ENCODE assay signal across 8 mouse cellular contexts in the genomic region with DNA sequence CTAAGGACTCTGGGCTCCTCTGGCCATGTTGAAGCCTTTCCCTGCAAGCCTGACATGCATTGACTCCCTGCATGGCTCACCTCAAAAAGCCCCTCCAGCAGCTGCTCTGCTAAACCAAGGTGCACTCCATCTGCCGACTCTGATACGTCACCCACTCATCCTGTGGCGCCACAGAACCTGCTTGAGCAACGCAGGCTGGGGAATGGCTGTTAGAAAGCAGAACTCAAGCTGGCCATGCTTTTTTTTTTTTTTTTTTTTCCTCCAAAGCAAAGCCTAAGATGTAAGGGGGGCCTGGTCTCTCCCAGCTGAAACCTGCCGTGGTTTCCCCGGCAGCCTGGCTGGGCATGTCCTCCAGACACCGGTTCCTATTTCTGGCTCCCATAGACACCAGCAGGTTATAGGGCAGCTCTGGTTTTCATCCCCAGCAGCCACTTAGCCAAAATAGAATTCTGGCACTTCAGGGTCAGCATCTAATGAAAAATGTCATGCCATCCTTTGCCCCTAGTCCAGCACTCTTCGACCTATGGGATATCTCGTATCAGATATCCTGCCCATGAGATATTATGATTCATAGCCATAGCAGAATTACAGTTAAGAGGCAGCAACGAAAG. TPM values are rescaled to one million over a fixed set of nuclear protein-coding genes. Genes with fewer than 3 reads are reported as not detected.
DNase-seq lines count a peak whose midpoint lies in the region; ATAC-seq and TF ChIP-seq lines count a peak whose summit lies in the region.
"Had no signal": no experiment of that assay in that cellular context is flagged by ENCODE, and none has a peak within 500 bp of the region (broad histone marks: within the 10 kb centered on the region; RNA-seq: fewer than 3 reads in every experiment).

No protein-coding gene starts in this region.

- TF ChIP-seq CTCF in liver, postnatal 0 days (IDR thresholded peaks at IDR 0.05; ENCODE audit: low read depth): no peak

- peaks cover 36% of the 10 kb centered on the region for H3K4me1 ChIP-seq in liver, postnatal 0 days (ENCODE audit: insufficient read depth)
- H3K4me1 ChIP-seq in liver, embryonic 11.5 days (replicated peaks; ENCODE audit: control insufficient read depth, insufficient read depth, low read length): peaks cover 22% of the 10 kb centered on the region
- peaks cover 48% of the 10 kb centered on the region for H3K4me1 ChIP-seq in embryonic facial prominence, embryonic 10.5 days
- H3K4me1 ChIP-seq in heart, embryonic 15.5 days (replicated peaks): peaks cover 51% of the 10 kb centered on the region
- peaks cover 49% of the 10 kb centered on the region for H3K4me1 ChIP-seq in megakaryocyte, embryonic 14.5 days

- H3K27me3 ChIP-seq in liver, postnatal 0 days (ENCODE audit: insufficient read depth, low read length): 0 out of 2 replicates have a peak, but pooled peaks cover 3% of the 10 kb centered on the region
- peaks cover 22% of the 10 kb centered on the region for H3K27me3 ChIP-seq in liver, embryonic 11.5 days (replicated peaks; ENCODE audit: control insufficient read depth, insufficient read depth, low read length)
- peaks cover 22% of the 10 kb centered on the region for H3K27me3 ChIP-seq in embryonic facial prominence, embryonic 10.5 days (replicated peaks; ENCODE audit: low read depth, poor library complexity, severe bottlenecking)
- H3K27me3 ChIP-seq in heart, embryonic 15.5 days: peaks cover 4% of the 10 kb centered on the region; the same call in 1 of the 2 replicates
- H3K27me3 ChIP-seq in megakaryocyte, embryonic 14.5 days (replicated peaks): peaks cover 45% of the 10 kb centered on the region

- H3K9ac ChIP-seq in liver, postnatal 0 days (replicated peaks): no peak overlapping the region
- H3K9ac ChIP-seq in liver, embryonic 11.5 days (ENCODE audit: low read depth, low read length): no peak overlapping the region
- H3K9ac ChIP-seq in heart, embryonic 15.5 days: 0 out of 2 replicates have a peak overlapping the region, but pooled peaks have one; percentile 20
- H3K9ac ChIP-seq: liver, embryonic 12.5 days had no signal

- 0 out of 2 replicates have a peak overlapping the region, but pooled peaks have one; percentile 6 for H3K27ac ChIP-seq in liver, postnatal 0 days (ENCODE audit: low read depth)
- H3K27ac ChIP-seq in liver, embryonic 11.5 days (ENCODE audit: low read depth, low read length): no peak overlapping the region
- peak overlapping the region; percentile 92; the same call in 1 of the 2 replicates for H3K27ac ChIP-seq in embryonic facial prominence, embryonic 10.5 days (replicated peaks)
- H3K27ac ChIP-seq in heart, embryonic 15.5 days: peak overlapping the region; percentile 97
- H3K27ac ChIP-seq: liver, embryonic 12.5 days had no signal

- 0 out of 2 replicates have a peak overlapping the region, but pooled peaks have one; percentile 18 for H3K4me2 ChIP-seq in liver, postnatal 0 days (ENCODE audit: low read depth, low read length)
- no peak overlapping the region for H3K4me2 ChIP-seq in liver, embryonic 11.5 days
- peak overlapping the region; percentile 87 for H3K4me2 ChIP-seq in heart, embryonic 15.5 days

- no peak overlapping the region for H3K4me3 ChIP-seq in liver, postnatal 0 days (ENCODE audit: low read depth, low read length)
- no peak overlapping the region for H3K4me3 ChIP-seq in liver, embryonic 11.5 days (ENCODE audit: low read depth, low read length)
- H3K4me3 ChIP-seq in embryonic facial prominence, embryonic 10.5 days: peak overlapping the region; percentile 87; the same call in 1 of the 2 replicates
- H3K4me3 ChIP-seq in heart, embryonic 15.5 days: peak overlapping the region; percentile 77
- H3K4me3 ChIP-seq in megakaryocyte, embryonic 14.5 days (replicated peaks): peak overlapping the region; percentile 35

- no peaks in the 10 kb centered on the region for H3K36me3 ChIP-seq in liver, postnatal 0 days (replicated peaks; ENCODE audit: insufficient read depth, low read length)
- no peaks in the 10 kb centered on the region for H3K36me3 ChIP-seq in liver, embryonic 11.5 days (ENCODE audit: control insufficient read depth, insufficient read depth, low read length)
- no peaks in the 10 kb centered on the region for H3K36me3 ChIP-seq in embryonic facial prominence, embryonic 10.5 days (replicated peaks)
- H3K36me3 ChIP-seq in heart, embryonic 15.5 days: no peaks in the 10 kb centered on the region
- peaks cover 3% of the 10 kb centered on the region for H3K36me3 ChIP-seq in megakaryocyte, embryonic 14.5 days (replicated peaks; ENCODE audit: low read length)
- H3K36me3 ChIP-seq: liver, embryonic 12.5 days had no signal

- no peak for ATAC-seq in liver, postnatal 0 days
- no peak for ATAC-seq in liver, embryonic 11.5 days (replicated peaks; ENCODE audit: low FRiP score)
- no peak; the same call in 1 of the 2 replicates for ATAC-seq in heart, embryonic 15.5 days (replicated peaks; ENCODE audit: insufficient number of reproducible peaks, insufficient read depth, low FRiP score, low read depth)
- ATAC-seq in cerebellum, adult (ENCODE audit: insufficient number of reproducible peaks, low FRiP score, low TSS enrichment): no peak
- ATAC-seq: liver, embryonic 12.5 days had no signal

- WGBS in liver, postnatal 0 days (ENCODE audit: insufficient replicate concordance): 55% methylated on average over 10 of the region's 10 CpGs
- 56% methylated on average over 10 of the region's 10 CpGs for WGBS in liver, embryonic 11.5 days
- WGBS in embryonic facial prominence, embryonic 10.5 days: 86% methylated on average over 10 of the region's 10 CpGs
- 45% methylated on average over 10 of the region's 10 CpGs for WGBS in heart, embryonic 15.5 days

- no peaks in the 10 kb centered on the region for H3K9me3 ChIP-seq in liver, postnatal 0 days (ENCODE audit: low read length)
- no peaks in the 10 kb centered on the region for H3K9me3 ChIP-seq in liver, embryonic 11.5 days (ENCODE audit: control insufficient read depth, low read length)
- H3K9me3 ChIP-seq in embryonic facial prominence, embryonic 10.5 days: no peaks in the 10 kb centered on the region
- H3K9me3 ChIP-seq in heart, embryonic 15.5 days (replicated peaks): no peaks in the 10 kb centered on the region
- no peaks in the 10 kb centered on the region for H3K9me3 ChIP-seq in megakaryocyte, embryonic 14.5 days
- H3K9me3 ChIP-seq: liver, embryonic 12.5 days had no signal

- DNase-seq in liver, postnatal 0 days: peak; percentile 49
- no peak for DNase-seq in liver, embryonic 11.5 days (ENCODE audit: low spot score)
- no peak for DNase-seq in embryonic facial prominence, embryonic 10.5 days (ENCODE audit: low spot score)
- no peak for DNase-seq in urinary bladder, postnatal 36 days (ENCODE audit: low spot score in 2 of 2)

- no peak for TF ChIP-seq EP300 in liver, postnatal 0 days (IDR thresholded peaks at IDR 0.05; ENCODE audit: low read depth)

RNA-seq across cellular contexts. Expression of a gene that starts 0.8 kb away (rescaled TPM):
- polyA plus RNA-seq in liver, postnatal 0 days (2015; fragmentation: Nextera tagmentation; extraction: Ambion mirVana): 23.3 and 23.6 TPM in 2 replicates
- polyA plus RNA-seq in liver, embryonic 11.5 days (2014; fragmentation: Nextera tagmentation; extraction: Ambion mirVana): 33.5 and 34.8 TPM in 2 replicates
- 52.1 and 52.4 TPM in 2 replicates for polyA plus RNA-seq in embryonic facial prominence, embryonic 10.5 days (2016; fragmentation: Nextera tagmentation; extraction: Ambion mirVana)
- polyA plus RNA-seq in heart, embryonic 15.5 days (2015; fragmentation: Nextera tagmentation; extraction: Ambion mirVana): 40.8 and 56.4 TPM in 2 replicates
- polyA plus RNA-seq in megakaryocyte, embryonic 14.5 days (2012; ENCODE audit: insufficient read depth, low replicate concordance): 86.4 and 115 TPM in 2 replicates

RNA-seq across cellular contexts. Expression of a gene that starts 14.6 kb away (rescaled TPM):
- not detected in 2 replicates for polyA plus RNA-seq in liver, postnatal 0 days (2015; fragmentation: Nextera tagmentation; extraction: Ambion mirVana)
- 0.08 and 0.21 TPM in 2 replicates for polyA plus RNA-seq in liver, embryonic 11.5 days (2014; fragmentation: Nextera tagmentation; extraction: Ambion mirVana)
- 0.21 and 0.50 TPM in 2 replicates for polyA plus RNA-seq in embryonic facial prominence, embryonic 10.5 days (2016; fragmentation: Nextera tagmentation; extraction: Ambion mirVana)
- polyA plus RNA-seq in heart, embryonic 15.5 days (2015; fragmentation: Nextera tagmentation; extraction: Ambion mirVana): 1.5 and 1.7 TPM in 2 replicates
- not detected in 2 replicates for polyA plus RNA-seq in megakaryocyte, embryonic 14.5 days (2012; ENCODE audit: insufficient read depth, low replicate concordance)
- polyA plus RNA-seq: liver, embryonic 12.5 days had no signal

RNA-seq across cellular contexts. Expression of a gene that starts 14.8 kb away (rescaled TPM):
- 14.3 and 14.7 TPM in 2 replicates for polyA plus RNA-seq in liver, postnatal 0 days (2015; fragmentation: Nextera tagmentation; extraction: Ambion mirVana)
- 12.6 and 16.3 TPM in 2 replicates for polyA plus RNA-seq in liver, embryonic 11.5 days (2014; fragmentation: Nextera tagmentation; extraction: Ambion mirVana)
- 12.9 and 13.0 TPM in 2 replicates for polyA plus RNA-seq in embryonic facial prominence, embryonic 10.5 days (2016; fragmentation: Nextera tagmentation; extraction: Ambion mirVana)
- polyA plus RNA-seq in heart, embryonic 15.5 days (2015; fragmentation: Nextera tagmentation; extraction: Ambion mirVana): 10.1 and 14.1 TPM in 2 replicates
- 3.7 and 8.9 TPM in 2 replicates for polyA plus RNA-seq in megakaryocyte, embryonic 14.5 days (2012; ENCODE audit: insufficient read depth, low replicate concordance)

RNA-seq across cellular contexts. Expression of a gene that starts 48.8 kb away (rescaled TPM):
- polyA plus RNA-seq in liver, postnatal 0 days (2015; fragmentation: Nextera tagmentation; extraction: Ambion mirVana): 3.1 and 3.3 TPM in 2 replicates
- 18.4 and 21.8 TPM in 2 replicates for polyA plus RNA-seq in liver, embryonic 11.5 days (2014; fragmentation: Nextera tagmentation; extraction: Ambion mirVana)
- 25.9 and 28.8 TPM in 2 replicates for polyA plus RNA-seq in embryonic facial prominence, embryonic 10.5 days (2016; fragmentation: Nextera tagmentation; extraction: Ambion mirVana)
- 7.9 and 10.6 TPM in 2 replicates for polyA plus RNA-seq in heart, embryonic 15.5 days (2015; fragmentation: Nextera tagmentation; extraction: Ambion mirVana)
- polyA plus RNA-seq in megakaryocyte, embryonic 14.5 days (2012; ENCODE audit: insufficient read depth, low replicate concordance): 12.5 and 18.5 TPM in 2 replicates

RNA-seq across cellular contexts. Expression of a gene that starts 54.4 kb away (rescaled TPM):
- polyA plus RNA-seq in liver, postnatal 0 days (2015; fragmentation: Nextera tagmentation; extraction: Ambion mirVana): 4.9 and 6.3 TPM in 2 replicates
- 21.1 and 22.7 TPM in 2 replicates for polyA plus RNA-seq in liver, embryonic 11.5 days (2014; fragmentation: Nextera tagmentation; extraction: Ambion mirVana)
- 15.9 and 16.1 TPM in 2 replicates for polyA plus RNA-seq in embryonic facial prominence, embryonic 10.5 days (2016; fragmentation: Nextera tagmentation; extraction: Ambion mirVana)
- 14.8 and 18.2 TPM in 2 replicates for polyA plus RNA-seq in heart, embryonic 15.5 days (2015; fragmentation: Nextera tagmentation; extraction: Ambion mirVana)
- 3.8 and 7.9 TPM in 2 replicates for polyA plus RNA-seq in megakaryocyte, embryonic 14.5 days (2012; ENCODE audit: insufficient read depth, low replicate concordance)

Comparison
In these comparisons a context has a peak if more than half of its experiments do, and no peak if none do; other contexts are left out.
1. H3K4me3 ChIP-seq: peak in embryonic facial prominence, embryonic 10.5 days (single experiment), heart, embryonic 15.5 days (single experiment) and megakaryocyte, embryonic 14.5 days (single experiment); none in liver, postnatal 0 days (single experiment) and liver, embryonic 11.5 days (single experiment).